Mouse (Mus musculus): ENCODE measurements around the gene Leng8.

DNA sequence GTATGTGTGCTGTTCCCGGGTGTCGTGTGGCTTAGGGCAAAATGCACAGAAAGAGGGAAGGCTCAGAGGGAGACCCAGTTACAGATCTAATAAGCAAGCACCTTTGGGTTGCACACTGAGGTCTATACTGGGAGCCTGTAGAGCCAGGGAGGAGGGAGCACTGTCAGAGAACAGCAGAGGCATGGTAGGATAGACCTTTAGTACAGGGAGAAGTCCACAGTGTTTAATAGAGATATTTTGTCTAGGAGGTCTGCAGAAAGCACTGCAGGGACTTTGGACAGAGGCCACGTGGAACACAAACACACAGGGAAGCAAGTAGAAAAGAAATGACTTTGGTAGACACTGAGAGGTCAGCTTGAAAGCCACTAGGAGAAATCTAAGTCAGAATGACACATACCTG, 28.4 kb downstream of the Leng8 start:
- TF ChIP-seq TAL1 (IDR thresholded peaks at IDR 0.05; ENCODE audit: low read length): no peak
- no peak for TF ChIP-seq GATA1 (IDR thresholded peaks at IDR 0.05; ENCODE audit: low read length)

Data from erythroblast, embryonic 14.5 days (primary cell).